Mouse (Mus musculus): Measurements from ENCODE around the gene Ccdc30. TPM values are rescaled to one million over a fixed set of nuclear protein-coding genes. Genes with fewer than 3 reads are reported as not detected.

The Ccdc30 gene
- polyA plus RNA-seq, 1 experiment from 2014 or later: 0.64 TPM

GRCm38 (mm10) chr4:119460296-119460695 lies 45.0 kb upstream of the Ccdc30 start:
- TF ChIP-seq CTCF (IDR thresholded peaks at IDR 0.05; ENCODE audit: low read depth): peak; percentile 66
- no peaks in the 10 kb centered on the region; the same call in 1 of the 2 replicates for H3K4me1 ChIP-seq (replicated peaks; ENCODE audit: control insufficient read depth, insufficient read depth, low read length)
- no peak overlapping the region for H3K4me3 ChIP-seq (ENCODE audit: low read depth, low read length)
- WGBS: 64% methylated on average over 5 of the region's 5 CpGs
- H3K27ac ChIP-seq (ENCODE audit: low read depth, low read length): no peak overlapping the region
- H3K4me2 ChIP-seq (replicated peaks; ENCODE audit: low read depth): no peak overlapping the region
- no peak for ATAC-seq
- no peaks in the 10 kb centered on the region for H3K36me3 ChIP-seq (ENCODE audit: control insufficient read depth, insufficient read depth)
- H3K9ac ChIP-seq (ENCODE audit: low read depth, low read length): no peak overlapping the region
- no peaks in the 10 kb centered on the region for H3K27me3 ChIP-seq (replicated peaks; ENCODE audit: control insufficient read depth, insufficient read depth, low read length)
- H3K9me3 ChIP-seq (ENCODE audit: control insufficient read depth): no peaks in the 10 kb centered on the region

GRCm38 (mm10) chr4:119453533-119453932 lies 38.2 kb upstream of the Ccdc30 start:
- TF ChIP-seq CTCF (IDR thresholded peaks at IDR 0.05; ENCODE audit: low read depth): no peak
- Histone ChIP-seq H3K27ac (ENCODE audit: low read depth, low read length) (no peak overlapping the region), H3K9me3 (ENCODE audit: control insufficient read depth) (no peaks in the 10 kb centered on the region), H3K27me3 (replicated peaks; ENCODE audit: control insufficient read depth, insufficient read depth, low read length) (no peaks in the 10 kb centered on the region), H3K9ac (ENCODE audit: low read depth, low read length) (no peak overlapping the region), H3K36me3 (ENCODE audit: control insufficient read depth, insufficient read depth) (no peaks in the 10 kb centered on the region), H3K4me3 (ENCODE audit: low read depth, low read length) (no peak overlapping the region), H3K4me2 (replicated peaks; ENCODE audit: low read depth) (no peak overlapping the region), H3K4me1 (replicated peaks; ENCODE audit: control insufficient read depth, insufficient read depth, low read length) (no peaks in the 10 kb centered on the region)
- no peak for ATAC-seq
- WGBS: 15% methylated on average over 6 of the region's 6 CpGs

GRCm38 (mm10) chr4:119453128-119453527 lies 37.8 kb upstream of the Ccdc30 start:
- Histone ChIP-seq H3K36me3 (ENCODE audit: control insufficient read depth, insufficient read depth) (no peaks in the 10 kb centered on the region), H3K9me3 (ENCODE audit: control insufficient read depth) (no peaks in the 10 kb centered on the region), H3K9ac (ENCODE audit: low read depth, low read length) (no peak overlapping the region), H3K27ac (ENCODE audit: low read depth, low read length) (no peak overlapping the region), H3K4me3 (ENCODE audit: low read depth, low read length) (no peak overlapping the region), H3K4me1 (replicated peaks; ENCODE audit: control insufficient read depth, insufficient read depth, low read length) (no peaks in the 10 kb centered on the region), H3K27me3 (replicated peaks; ENCODE audit: control insufficient read depth, insufficient read depth, low read length) (no peaks in the 10 kb centered on the region), H3K4me2 (replicated peaks; ENCODE audit: low read depth) (no peak overlapping the region)
- no peak for ATAC-seq
- no peak for TF ChIP-seq CTCF (IDR thresholded peaks at IDR 0.05; ENCODE audit: low read depth)
- 64% methylated on average over 5 of the region's 5 CpGs for WGBS

- WGBS: 74% methylated on average over 7 of the region's 7 CpGs
- H3K9ac ChIP-seq (ENCODE audit: low read depth, low read length): no peak overlapping the region
- no peaks in the 10 kb centered on the region for H3K9me3 ChIP-seq (ENCODE audit: control insufficient read depth)
- no peak for ATAC-seq
- H3K36me3 ChIP-seq (ENCODE audit: control insufficient read depth, insufficient read depth): no peaks in the 10 kb centered on the region
- no peak overlapping the region for H3K27ac ChIP-seq (ENCODE audit: low read depth, low read length)
- H3K27me3 ChIP-seq (replicated peaks; ENCODE audit: control insufficient read depth, insufficient read depth, low read length): no peaks in the 10 kb centered on the region
- no peak overlapping the region for H3K4me2 ChIP-seq (replicated peaks; ENCODE audit: low read depth)
- no peaks in the 10 kb centered on the region for H3K4me1 ChIP-seq (replicated peaks; ENCODE audit: control insufficient read depth, insufficient read depth, low read length)
- no peak overlapping the region for H3K4me3 ChIP-seq (ENCODE audit: low read depth, low read length)
- no peak for TF ChIP-seq CTCF (IDR thresholded peaks at IDR 0.05; ENCODE audit: low read depth)
Measured at GRCm38 (mm10) chr4:119450436-119450835, 35.1 kb upstream of the Ccdc30 start.

GRCm38 (mm10) chr4:119447786-119448185 lies 32.5 kb upstream of the Ccdc30 start:
- WGBS: 63% methylated on average over 3 of the region's 3 CpGs
- H3K4me2 ChIP-seq (replicated peaks; ENCODE audit: low read depth): no peak overlapping the region

GRCm38 (mm10) chr4:119447261-119447660 lies 31.9 kb upstream of the Ccdc30 start:
- no peak for ATAC-seq
- H3K9me3 ChIP-seq (ENCODE audit: control insufficient read depth): no peaks in the 10 kb centered on the region
- H3K27me3 ChIP-seq (replicated peaks; ENCODE audit: control insufficient read depth, insufficient read depth, low read length): no peaks in the 10 kb centered on the region
- TF ChIP-seq CTCF (IDR thresholded peaks at IDR 0.05; ENCODE audit: low read depth): no peak
- H3K27ac ChIP-seq (ENCODE audit: low read depth, low read length): no peak overlapping the region
- no peak overlapping the region for H3K9ac ChIP-seq (ENCODE audit: low read depth, low read length)
- H3K4me1 ChIP-seq (replicated peaks; ENCODE audit: control insufficient read depth, insufficient read depth, low read length): no peaks in the 10 kb centered on the region
- no peaks in the 10 kb centered on the region for H3K36me3 ChIP-seq (ENCODE audit: control insufficient read depth, insufficient read depth)
- WGBS: 89% methylated on average over 6 of the region's 6 CpGs
- H3K4me3 ChIP-seq (ENCODE audit: low read depth, low read length): no peak overlapping the region
- no peak overlapping the region for H3K4me2 ChIP-seq (replicated peaks; ENCODE audit: low read depth)

More at GRCm38 (mm10) chr4:119447786-119448185, 32.5 kb upstream of the Ccdc30 start:
- Histone ChIP-seq H3K27ac (ENCODE audit: low read depth, low read length) (no peak overlapping the region), H3K9ac (ENCODE audit: low read depth, low read length) (no peak overlapping the region), H3K4me3 (ENCODE audit: low read depth, low read length) (no peak overlapping the region), H3K27me3 (replicated peaks; ENCODE audit: control insufficient read depth, insufficient read depth, low read length) (no peaks in the 10 kb centered on the region), H3K9me3 (ENCODE audit: control insufficient read depth) (no peaks in the 10 kb centered on the region), H3K4me1 (replicated peaks; ENCODE audit: control insufficient read depth, insufficient read depth, low read length) (no peaks in the 10 kb centered on the region), H3K36me3 (ENCODE audit: control insufficient read depth, insufficient read depth) (no peaks in the 10 kb centered on the region)
- ATAC-seq: no peak
- no peak for TF ChIP-seq CTCF (IDR thresholded peaks at IDR 0.05; ENCODE audit: low read depth)

GRCm38 (mm10) chr4:119442539-119442938 lies 27.2 kb upstream of the Ccdc30 start:
- 55% methylated on average over 6 of the region's 6 CpGs for WGBS

More at GRCm38 (mm10) chr4:119442539-119442938, 27.2 kb upstream of the Ccdc30 start:
- no peak overlapping the region for H3K27ac ChIP-seq (ENCODE audit: low read depth, low read length)
- no peak overlapping the region for H3K4me3 ChIP-seq (ENCODE audit: low read depth, low read length)
- no peak for ATAC-seq
- H3K4me2 ChIP-seq (replicated peaks; ENCODE audit: low read depth): no peak overlapping the region
- no peak for TF ChIP-seq CTCF (IDR thresholded peaks at IDR 0.05; ENCODE audit: low read depth)
- no peaks in the 10 kb centered on the region for H3K27me3 ChIP-seq (replicated peaks; ENCODE audit: control insufficient read depth, insufficient read depth, low read length)
- no peaks in the 10 kb centered on the region for H3K4me1 ChIP-seq (replicated peaks; ENCODE audit: control insufficient read depth, insufficient read depth, low read length)
- H3K9ac ChIP-seq (ENCODE audit: low read depth, low read length): no peak overlapping the region
- no peaks in the 10 kb centered on the region for H3K9me3 ChIP-seq (ENCODE audit: control insufficient read depth)
- no peaks in the 10 kb centered on the region for H3K36me3 ChIP-seq (ENCODE audit: control insufficient read depth, insufficient read depth)

Measured in intestine, postnatal 0 days (tissue).